Mouse (Mus musculus): ENCODE results near the gene 1810043G02Rik. TPM values are rescaled to one million over a fixed set of nuclear protein-coding genes. Genes with fewer than 3 reads are reported as not detected.
A peak's percentile ranks its signal among the peaks of the same experiment; 100 is the strongest.
"Not testable (repeated sequence)": the region's sequence is repeated elsewhere in the genome, so short reads cannot be mapped to it uniquely, and the experiment has no call there.

The 1810043G02Rik gene
- polyA plus RNA-seq, 1 experiment from 2014 or later, result 19.4 TPM

GRCm38 (mm10) chr10:78010335-78010734 is 32.0 kb downstream of the 1810043G02Rik start:
- H3K4me2 ChIP-seq (ENCODE audit: low read depth, low read length), result peak overlapping the region; percentile 84
- 11% methylated on average over 10 of the region's 10 CpGs for WGBS
- ATAC-seq (replicated peaks; ENCODE audit: extremely low read depth, insufficient read depth, low FRiP score), result no peak
- H3K36me3 ChIP-seq (ENCODE audit: control insufficient read depth, insufficient read depth), result no peaks in the 10 kb centered on the region
- peaks cover 34% of the 10 kb centered on the region for H3K4me1 ChIP-seq (ENCODE audit: control insufficient read depth, insufficient read depth, low read length)
- H3K27ac ChIP-seq (ENCODE audit: low read length), result peak overlapping the region; percentile 51; the same call in 1 of the 2 replicates
- peaks cover 5% of the 10 kb centered on the region for H3K9me3 ChIP-seq (replicated peaks; ENCODE audit: control insufficient read depth, low read length)
- H3K9ac ChIP-seq (ENCODE audit: low read length), result peak overlapping the region; percentile 59; the same call in 1 of the 2 replicates
- peak overlapping the region; percentile 83 for H3K4me3 ChIP-seq (ENCODE audit: low read length)
- no peaks in the 10 kb centered on the region for H3K27me3 ChIP-seq (ENCODE audit: control insufficient read depth, insufficient read depth, low read length)

- not testable (repeated sequence) for H3K27me3 ChIP-seq (ENCODE audit: control insufficient read depth, insufficient read depth, low read length); H3K9me3 ChIP-seq (replicated peaks; ENCODE audit: control insufficient read depth, low read length); H3K27ac ChIP-seq (ENCODE audit: low read length); H3K36me3 ChIP-seq (ENCODE audit: control insufficient read depth, insufficient read depth); ATAC-seq (replicated peaks; ENCODE audit: extremely low read depth, insufficient read depth, low FRiP score); H3K4me2 ChIP-seq (ENCODE audit: low read depth, low read length); H3K9ac ChIP-seq (ENCODE audit: low read length); H3K4me3 ChIP-seq (ENCODE audit: low read length)
- H3K4me1 ChIP-seq (ENCODE audit: control insufficient read depth, insufficient read depth, low read length), result peaks cover 30% of the 10 kb centered on the region
- 93% methylated on average over 5 of the region's 5 CpGs for WGBS
Observed at GRCm38 (mm10) chr10:78011116-78011515, 32.8 kb downstream of the 1810043G02Rik start.

- no peak for ATAC-seq (replicated peaks; ENCODE audit: extremely low read depth, insufficient read depth, low FRiP score)
- WGBS, result 88% methylated on average over 18 of the region's 18 CpGs
- H3K9me3 ChIP-seq (replicated peaks; ENCODE audit: control insufficient read depth, low read length), result peaks cover 5% of the 10 kb centered on the region
- H3K4me2 ChIP-seq (ENCODE audit: low read depth, low read length), result no peak overlapping the region
- no peak overlapping the region for H3K9ac ChIP-seq (ENCODE audit: low read length)
- H3K4me3 ChIP-seq (ENCODE audit: low read length), result no peak overlapping the region
- H3K27ac ChIP-seq (ENCODE audit: low read length), result no peak overlapping the region
- H3K4me1 ChIP-seq (ENCODE audit: control insufficient read depth, insufficient read depth, low read length), result peaks cover 14% of the 10 kb centered on the region
- no peaks in the 10 kb centered on the region for H3K27me3 ChIP-seq (ENCODE audit: control insufficient read depth, insufficient read depth, low read length)
- no peaks in the 10 kb centered on the region for H3K36me3 ChIP-seq (ENCODE audit: control insufficient read depth, insufficient read depth)
Observed at GRCm38 (mm10) chr10:78012661-78013495, 34.6 kb downstream of the 1810043G02Rik start.

GRCm38 (mm10) chr10:78015489-78015888 is 37.2 kb downstream of the 1810043G02Rik start:
- H3K27me3 ChIP-seq (ENCODE audit: control insufficient read depth, insufficient read depth, low read length), result no peaks in the 10 kb centered on the region
- no peak overlapping the region for H3K9ac ChIP-seq (ENCODE audit: low read length)
- no peaks in the 10 kb centered on the region for H3K36me3 ChIP-seq (ENCODE audit: control insufficient read depth, insufficient read depth)
- peak; percentile 61 for ATAC-seq (replicated peaks; ENCODE audit: extremely low read depth, insufficient read depth, low FRiP score)
- peaks cover 5% of the 10 kb centered on the region for H3K9me3 ChIP-seq (replicated peaks; ENCODE audit: control insufficient read depth, low read length)
- H3K4me3 ChIP-seq (ENCODE audit: low read length), result no peak overlapping the region
- 48% methylated on average over 1 of the region's 1 CpGs for WGBS
- peaks cover 1% of the 10 kb centered on the region; the same call in 1 of the 2 replicates for H3K4me1 ChIP-seq (ENCODE audit: control insufficient read depth, insufficient read depth, low read length)
- no peak overlapping the region for H3K4me2 ChIP-seq (ENCODE audit: low read depth, low read length)
- H3K27ac ChIP-seq (ENCODE audit: low read length), result peak overlapping the region; percentile 72

GRCm38 (mm10) chr10:78016366-78016765 is 38.0 kb downstream of the 1810043G02Rik start:
- H3K9ac ChIP-seq (ENCODE audit: low read length), result peak overlapping the region; percentile 20; the same call in 1 of the 2 replicates
- H3K36me3 ChIP-seq (ENCODE audit: control insufficient read depth, insufficient read depth), result no peaks in the 10 kb centered on the region
- H3K9me3 ChIP-seq (replicated peaks; ENCODE audit: control insufficient read depth, low read length), result peaks cover 5% of the 10 kb centered on the region
- H3K4me1 ChIP-seq (ENCODE audit: control insufficient read depth, insufficient read depth, low read length), result no peaks in the 10 kb centered on the region
- no peak for ATAC-seq (replicated peaks; ENCODE audit: extremely low read depth, insufficient read depth, low FRiP score)
- H3K4me3 ChIP-seq (ENCODE audit: low read length), result no peak overlapping the region
- H3K27me3 ChIP-seq (ENCODE audit: control insufficient read depth, insufficient read depth, low read length), result no peaks in the 10 kb centered on the region
- no peak overlapping the region; the same call in 1 of the 2 replicates for H3K27ac ChIP-seq (ENCODE audit: low read length)
- WGBS, result 51% methylated on average over 5 of the region's 5 CpGs
- no peak overlapping the region for H3K4me2 ChIP-seq (ENCODE audit: low read depth, low read length)

- ATAC-seq (replicated peaks; ENCODE audit: extremely low read depth, insufficient read depth, low FRiP score), result peak; percentile 80
- H3K36me3 ChIP-seq (ENCODE audit: control insufficient read depth, insufficient read depth), result no peaks in the 10 kb centered on the region
- H3K4me1 ChIP-seq (ENCODE audit: control insufficient read depth, insufficient read depth, low read length), result no peaks in the 10 kb centered on the region
- H3K27ac ChIP-seq (ENCODE audit: low read length), result peak overlapping the region; percentile 82
- H3K27me3 ChIP-seq (ENCODE audit: control insufficient read depth, insufficient read depth, low read length), result no peaks in the 10 kb centered on the region
- H3K9ac ChIP-seq (ENCODE audit: low read length), result peak overlapping the region; percentile 74
- H3K4me3 ChIP-seq (ENCODE audit: low read length), result peak overlapping the region; percentile 39
- peaks cover 5% of the 10 kb centered on the region for H3K9me3 ChIP-seq (replicated peaks; ENCODE audit: control insufficient read depth, low read length)
- H3K4me2 ChIP-seq (ENCODE audit: low read depth, low read length), result peak overlapping the region; percentile 70
- WGBS, result 16% methylated on average over 19 of the region's 19 CpGs
Observed at GRCm38 (mm10) chr10:78018797-78019203, 40.5 kb downstream of the 1810043G02Rik start.

- ATAC-seq (replicated peaks; ENCODE audit: extremely low read depth, insufficient read depth, low FRiP score), result no peak
- H3K27ac ChIP-seq (ENCODE audit: low read length), result peak overlapping the region; percentile 82; the same call in 1 of the 2 replicates
Observed at GRCm38 (mm10) chr10:78019291-78019690, 41.0 kb downstream of the 1810043G02Rik start.

GRCm38 (mm10) chr10:78019984-78020383 is 41.7 kb downstream of the 1810043G02Rik start:
- not testable (repeated sequence) for H3K36me3 ChIP-seq (ENCODE audit: control insufficient read depth, insufficient read depth); H3K9me3 ChIP-seq (replicated peaks; ENCODE audit: control insufficient read depth, low read length); H3K4me1 ChIP-seq (ENCODE audit: control insufficient read depth, insufficient read depth, low read length); H3K4me2 ChIP-seq (ENCODE audit: low read depth, low read length); H3K4me3 ChIP-seq (ENCODE audit: low read length); H3K9ac ChIP-seq (ENCODE audit: low read length); H3K27me3 ChIP-seq (ENCODE audit: control insufficient read depth, insufficient read depth, low read length); H3K27ac ChIP-seq (ENCODE audit: low read length); ATAC-seq (replicated peaks; ENCODE audit: extremely low read depth, insufficient read depth, low FRiP score)
- 95% methylated on average over 6 of the region's 11 CpGs for WGBS

More at GRCm38 (mm10) chr10:78019291-78019690, 41.0 kb downstream of the 1810043G02Rik start:
- no peak overlapping the region; the same call in 1 of the 2 replicates for H3K4me3 ChIP-seq (ENCODE audit: low read length)
- no peaks in the 10 kb centered on the region for H3K36me3 ChIP-seq (ENCODE audit: control insufficient read depth, insufficient read depth)
- H3K4me1 ChIP-seq (ENCODE audit: control insufficient read depth, insufficient read depth, low read length), result no peaks in the 10 kb centered on the region
- peak overlapping the region; percentile 70; the same call in 1 of the 2 replicates for H3K4me2 ChIP-seq (ENCODE audit: low read depth, low read length)
- peak overlapping the region; percentile 14; the same call in 1 of the 2 replicates for H3K9ac ChIP-seq (ENCODE audit: low read length)
- no peaks in the 10 kb centered on the region for H3K27me3 ChIP-seq (ENCODE audit: control insufficient read depth, insufficient read depth, low read length)
- H3K9me3 ChIP-seq (replicated peaks; ENCODE audit: control insufficient read depth, low read length), result peaks cover 5% of the 10 kb centered on the region
- WGBS, result 71% methylated on average over 4 of the region's 4 CpGs

- not testable (repeated sequence) for H3K9ac ChIP-seq (ENCODE audit: low read length); H3K27ac ChIP-seq (ENCODE audit: low read length); H3K27me3 ChIP-seq (ENCODE audit: control insufficient read depth, insufficient read depth, low read length); H3K36me3 ChIP-seq (ENCODE audit: control insufficient read depth, insufficient read depth); H3K4me3 ChIP-seq (ENCODE audit: low read length); ATAC-seq (replicated peaks; ENCODE audit: extremely low read depth, insufficient read depth, low FRiP score); H3K4me1 ChIP-seq (ENCODE audit: control insufficient read depth, insufficient read depth, low read length); H3K4me2 ChIP-seq (ENCODE audit: low read depth, low read length); H3K9me3 ChIP-seq (replicated peaks; ENCODE audit: control insufficient read depth, low read length)
- 65% methylated on average over 6 of the region's 8 CpGs for WGBS
Observed at GRCm38 (mm10) chr10:78025453-78025852, 47.1 kb downstream of the 1810043G02Rik start.

Measured in heart, embryonic 16.5 days (tissue).